Mouse (Mus musculus): ENCODE results near the gene Olfr196.
A peak's percentile ranks its signal among the peaks of the same experiment; 100 is the strongest.
"Not testable (repeated sequence)": the region's sequence is repeated elsewhere in the genome, so short reads cannot be mapped to it uniquely, and the experiment has no call there.

The Olfr196 gene

DNA sequence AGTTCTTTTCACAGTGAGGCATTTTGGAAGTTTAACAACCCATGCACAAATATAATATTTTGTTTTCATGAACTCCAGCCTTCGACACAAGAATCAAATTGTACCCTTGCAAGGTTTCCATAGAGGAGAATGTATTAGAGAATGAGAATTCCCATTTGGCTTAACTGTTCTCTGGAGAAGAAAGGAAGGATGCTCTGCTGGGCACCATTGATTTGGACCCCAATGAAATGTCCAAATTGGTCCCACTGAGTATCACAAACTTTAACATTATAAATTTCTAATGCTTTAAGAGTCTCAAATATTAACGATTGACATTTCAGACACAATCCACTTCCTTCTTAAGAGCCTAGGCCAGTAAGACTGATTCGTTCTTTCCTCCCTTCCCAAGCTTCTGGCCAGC, at the start of gene Olfr196:
Gene Olfr196, minus strand, starts transcription at position 101 of the 400 bp plus-strand sequence.
- no peak for DNase-seq (ENCODE audit: low read depth, low spot score)

DNA sequence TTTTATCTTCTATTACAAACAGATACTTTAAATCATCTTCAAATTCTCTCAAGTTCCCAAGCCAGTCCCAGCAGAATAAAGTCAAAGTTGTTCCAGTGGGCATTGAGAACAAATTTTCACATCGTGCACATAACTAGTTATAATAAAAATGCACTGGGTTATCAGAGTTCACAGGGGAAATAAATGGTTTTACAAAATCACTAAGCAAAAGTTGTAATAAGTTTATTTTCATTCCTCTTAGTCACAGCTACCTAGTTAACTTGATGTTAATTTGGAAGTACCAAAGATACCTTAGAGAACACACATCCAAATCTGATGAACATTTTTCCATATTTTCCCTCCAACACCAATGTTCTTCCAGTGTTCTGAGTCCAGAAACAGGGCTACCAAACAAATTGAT, 49.4 kb upstream of the Olfr196 start, which contains the start of gene Olfr199:
Gene Olfr199, minus strand, starts transcription at position 101 of the 400 bp plus-strand sequence.
- not testable (repeated sequence) for DNase-seq (ENCODE audit: low read depth, low spot score)

DNA sequence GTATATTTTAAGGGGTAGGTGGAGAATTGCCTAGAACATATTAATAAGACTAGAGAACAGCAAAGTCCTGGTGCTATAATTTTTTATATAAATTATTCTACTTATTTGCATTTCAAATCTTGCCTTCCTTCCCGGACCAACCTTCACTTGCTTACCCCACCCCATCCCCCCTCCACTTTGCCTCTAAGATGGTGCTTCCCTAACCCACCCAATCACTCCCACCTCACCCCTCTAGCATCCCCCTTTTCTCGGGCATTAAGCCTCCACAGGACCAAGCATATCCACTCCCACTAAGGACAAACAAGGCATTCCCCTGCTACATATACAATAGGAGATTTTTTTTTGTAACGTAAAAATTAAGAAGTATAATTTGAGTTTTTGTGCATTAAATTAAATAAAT, 47.6 kb upstream of the Olfr196 start:
- not testable (repeated sequence) for DNase-seq (ENCODE audit: low read depth, low spot score)

DNA sequence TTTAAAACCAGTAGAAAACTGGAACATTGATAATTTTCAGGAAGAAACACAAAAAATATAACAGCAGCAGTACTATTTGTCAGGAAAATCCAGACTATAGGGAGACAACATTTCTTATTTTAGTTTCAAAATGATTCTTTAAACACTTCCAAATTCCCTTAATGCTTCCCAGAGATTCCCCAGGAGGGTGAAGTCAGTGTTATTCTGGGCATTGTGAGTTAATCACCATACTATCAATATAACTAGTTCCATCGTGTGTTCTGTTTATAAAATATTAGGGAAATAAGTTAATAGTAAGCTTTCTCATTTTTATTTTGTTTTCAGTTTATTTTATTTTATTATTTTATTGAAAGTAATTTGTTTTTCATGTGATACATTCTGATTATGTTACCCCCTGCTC, 33.2 kb upstream of the Olfr196 start, which contains the start of gene Olfr198:
Gene Olfr198, minus strand, starts transcription at position 101 of the 400 bp plus-strand sequence.
- not testable (repeated sequence) for DNase-seq (ENCODE audit: low read depth, low spot score)

DNA sequence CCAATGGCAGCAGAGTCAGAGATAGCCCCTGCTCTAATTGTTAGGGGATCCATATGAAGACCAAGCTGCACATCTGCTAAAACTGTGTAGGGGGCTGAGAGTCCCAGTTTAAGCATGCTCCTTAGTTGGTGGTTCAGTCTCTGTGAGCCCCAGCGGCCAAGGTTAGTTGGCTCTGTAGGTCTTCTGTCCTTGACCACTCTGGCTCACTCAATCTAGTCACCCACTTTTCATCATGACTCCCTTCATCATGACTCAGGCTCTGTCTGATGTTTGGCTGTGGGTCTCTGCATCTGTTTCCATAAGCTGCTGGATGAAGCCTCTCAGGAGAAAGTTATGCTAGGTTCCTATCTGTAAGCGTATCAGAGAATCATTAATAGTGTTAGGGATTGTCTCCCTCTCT, 18.3 kb downstream of the Olfr196 start:
- DNase-seq (ENCODE audit: low read depth, low spot score): no peak

DNA sequence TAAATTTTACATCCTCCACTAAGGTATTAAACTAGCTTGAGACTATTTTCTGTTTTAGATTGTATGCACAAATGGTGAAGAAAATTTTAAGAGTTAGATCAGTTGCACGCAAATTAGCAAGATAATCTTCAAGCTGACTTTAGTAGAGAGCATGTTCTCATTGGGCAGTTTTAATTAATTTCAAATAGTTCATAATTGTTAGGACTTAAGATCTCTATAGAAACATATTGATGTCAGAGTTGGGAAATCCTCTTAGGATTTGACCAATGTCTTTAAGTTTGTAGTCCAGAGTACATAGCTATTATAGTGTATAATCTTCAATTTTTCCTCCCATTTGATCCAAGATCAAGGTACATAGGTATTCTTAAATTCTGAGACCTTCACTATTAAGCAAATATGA, 23.5 kb downstream of the Olfr196 start, which contains the start of gene Olfr195:
Gene Olfr195, plus strand, starts transcription at position 301 of the 400 bp plus-strand sequence.
- DNase-seq (ENCODE audit: low read depth, low spot score): no peak

DNA sequence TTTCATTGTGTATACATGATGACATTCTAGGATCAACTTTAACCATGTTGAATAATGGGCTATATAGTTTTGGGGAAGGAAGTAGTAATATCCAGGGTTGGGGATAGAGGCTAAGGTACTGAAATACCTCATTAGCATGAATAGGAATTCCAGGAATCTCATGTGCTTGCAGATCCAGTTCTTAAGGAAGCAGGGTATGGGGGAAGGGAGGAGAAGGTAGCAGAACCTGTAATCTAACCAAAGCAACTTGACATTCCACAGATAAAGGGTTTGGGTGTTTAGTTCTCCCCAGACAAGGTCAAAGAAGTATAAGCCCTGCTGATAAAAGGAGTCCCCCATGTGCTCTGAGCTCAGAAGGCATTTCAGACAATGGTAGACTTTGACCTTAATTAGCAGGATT, 29.1 kb downstream of the Olfr196 start:
- peak; percentile 11 for DNase-seq (ENCODE audit: low read depth, low spot score)

DNA sequence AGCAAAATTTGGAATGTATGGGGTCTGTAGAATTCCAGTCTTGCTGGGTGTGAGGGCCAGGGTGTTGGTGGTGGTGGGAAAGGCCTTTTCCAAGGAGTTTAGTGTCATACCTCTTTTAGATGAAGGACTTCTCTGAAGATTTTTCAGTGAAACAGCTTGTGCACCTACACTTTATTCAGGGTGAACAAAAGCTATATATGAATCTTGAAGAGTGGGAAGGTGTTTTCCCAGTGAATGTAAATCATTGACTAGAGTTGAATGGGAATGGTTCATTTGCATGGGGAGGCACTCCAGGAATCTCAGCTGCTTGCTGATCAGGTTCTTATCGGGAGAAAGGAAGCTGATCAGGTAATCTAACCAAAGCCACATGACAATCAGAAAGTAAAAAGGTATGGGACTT, 39.5 kb downstream of the Olfr196 start:
- no peak for DNase-seq (ENCODE audit: low read depth, low spot score)

DNA sequence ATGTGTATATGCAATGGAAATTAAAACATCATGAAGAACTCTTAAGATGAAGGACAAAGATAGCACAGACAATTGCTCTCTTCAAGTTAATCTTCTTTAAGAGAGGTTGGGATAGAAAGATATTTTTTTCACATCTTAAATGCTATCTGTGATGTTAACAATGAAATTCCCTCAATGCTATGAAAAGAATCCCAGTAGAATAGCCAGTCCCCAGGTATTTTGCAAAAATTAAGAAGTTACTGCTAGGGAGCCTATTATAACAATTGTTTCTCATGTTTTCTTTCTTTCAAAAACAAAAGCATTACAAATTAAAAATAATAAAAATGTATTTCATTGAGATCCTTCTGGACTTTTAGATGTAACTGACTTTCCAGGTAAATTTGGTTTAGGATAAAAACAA, 49.3 kb downstream of the Olfr196 start, which contains the start of gene Olfr194:
Gene Olfr194, minus strand, starts transcription at position 101 of the 400 bp plus-strand sequence.
- no peak for DNase-seq (ENCODE audit: low read depth, low spot score)

All from ZHBTc4 (cell line).